Mouse (Mus musculus) stomach, embryonic 15.5 days (tissue): ENCODE results near the gene Olfr1425. TPM values are rescaled to one million over a fixed set of nuclear protein-coding genes. Genes with fewer than 3 reads are reported as not detected.
"Not testable (repeated sequence)": the region's sequence is repeated elsewhere in the genome, so short reads cannot be mapped to it uniquely, and the experiment has no call there.

Experiments used
- ATAC-seq: fragments of 200-750 bp; cut with Nextera tagmentation; 2 replicates; pipeline ENCODE4 v1.8.0; 2017; ENCODE audit warnings: low read depth, moderate number of reproducible peaks, moderate TSS enrichment; ENCODE audit not compliant: insufficient read depth, low FRiP score
- H3K27ac ChIP-seq: fragments of 300-500 bp; sonication (generic); 2 replicates; pipeline ENCODE4 v1.5.1; 2015; ENCODE audit warnings: mild to moderate bottlenecking, inconsistent platforms
- H3K27me3 ChIP-seq: fragments of 300-500 bp; sonication (generic); replicated peaks from 2 replicates; pipeline ENCODE4 v1.6.1; 2015; ENCODE audit warnings: inconsistent platforms
- H3K36me3 ChIP-seq: fragments of 300-500 bp; sonication (generic); 2 replicates; pipeline ENCODE4 v1.6.1; 2015; ENCODE audit warnings: inconsistent platforms
- H3K4me1 ChIP-seq: fragments of 300-500 bp; sonication (generic); 2 replicates; pipeline ENCODE4 v1.6.1; 2015; ENCODE audit warnings: inconsistent platforms
- H3K4me2 ChIP-seq: fragments of 300-500 bp; sonication (generic); 2 replicates; pipeline ENCODE4 v1.6.1; 2015; ENCODE audit warnings: mild to moderate bottlenecking, inconsistent platforms
- H3K4me3 ChIP-seq: fragments of 300-500 bp; sonication (generic); replicated peaks from 2 replicates; pipeline ENCODE4 v1.5.1; 2015; ENCODE audit warnings: inconsistent platforms
- H3K9ac ChIP-seq: fragments of 300-500 bp; sonication (generic); 2 replicates; pipeline ENCODE4 v1.6.1; 2015; ENCODE audit warnings: inconsistent platforms
- H3K9me3 ChIP-seq: fragments of 300-500 bp; sonication (generic); 2 replicates; pipeline ENCODE4 v1.6.1; 2016; ENCODE audit warnings: inconsistent platforms
- WGBS: fragments of 180-500 bp; shearing (Covaris S2); methylation state at CpG from one replicate; pipeline ENCODE4 v1.1.7; 2015; 5-methylcytosine and 5-hydroxymethylcytosine counted together
- polyA plus RNA-seq: library from polyadenylated mRNA; unstranded; fragments of >200 nt; fragmentation: Nextera tagmentation; extraction: Ambion mirVana; gene quantifications from 2 replicates; pipeline ENCODE4 v1.2.1, GENCODE M21; 2015

Gene Olfr1425
- polyA plus RNA-seq = not detected in 2 replicates

GRCm38 (mm10) chr19:12077631-12078030 lies at the start of gene Olfr1425:
Gene Olfr1425, minus strand, starts transcription at chr19:12077731.
- 68% methylated on average over 4 of the region's 4 CpGs for WGBS

GRCm38 (mm10) chr19:12123103-12123502 lies 45.6 kb upstream of the Olfr1425 start, which contains the start of gene Olfr76:
Gene Olfr76, minus strand, starts transcription at chr19:12123203.
- no peaks in the 10 kb centered on the region for H3K36me3 ChIP-seq
- H3K9ac ChIP-seq = no peak within 1 kb of the TSS
- no peak within 1 kb of the TSS for H3K4me3 ChIP-seq
- ATAC-seq = no peak
- no peak within 1 kb of the TSS for H3K27ac ChIP-seq
- H3K27me3 ChIP-seq = no peaks in the 10 kb centered on the region
- H3K4me2 ChIP-seq = no peak within 1 kb of the TSS
- no peaks in the 10 kb centered on the region for H3K9me3 ChIP-seq
- 77% methylated on average over 3 of the region's 3 CpGs for WGBS
- no peaks in the 10 kb centered on the region for H3K4me1 ChIP-seq

More at GRCm38 (mm10) chr19:12077631-12078030, at the start of gene Olfr1425:
- H3K36me3 ChIP-seq, H3K4me3 ChIP-seq, H3K9ac ChIP-seq, H3K4me2 ChIP-seq, H3K9me3 ChIP-seq, H3K27ac ChIP-seq, H3K4me1 ChIP-seq, H3K27me3 ChIP-seq, ATAC-seq: not testable (repeated sequence)

GRCm38 (mm10) chr19:12116464-12116863 lies 38.9 kb upstream of the Olfr1425 start:
- H3K9ac ChIP-seq = no peak overlapping the region
- H3K4me1 ChIP-seq = no peaks in the 10 kb centered on the region
- no peak overlapping the region for H3K4me3 ChIP-seq
- no peak overlapping the region for H3K4me2 ChIP-seq
- no peaks in the 10 kb centered on the region for H3K27me3 ChIP-seq
- WGBS = 90% methylated on average over 3 of the region's 3 CpGs
- no peaks in the 10 kb centered on the region for H3K9me3 ChIP-seq
- no peak overlapping the region for H3K27ac ChIP-seq
- no peaks in the 10 kb centered on the region for H3K36me3 ChIP-seq
- no peak for ATAC-seq

- ATAC-seq = no peak
- no peak within 1 kb of the TSS for H3K4me2 ChIP-seq
Measured at GRCm38 (mm10) chr19:12115797-12116196, 38.3 kb upstream of the Olfr1425 start, which contains the start of gene Olfr1428. Gene Olfr1428, minus strand, starts transcription at chr19:12115897.

GRCm38 (mm10) chr19:12113807-12114206 lies 36.3 kb upstream of the Olfr1425 start:
- no peak for ATAC-seq
- no peaks in the 10 kb centered on the region for H3K27me3 ChIP-seq
- H3K27ac ChIP-seq = no peak overlapping the region
- no peaks in the 10 kb centered on the region for H3K36me3 ChIP-seq
- no peaks in the 10 kb centered on the region for H3K9me3 ChIP-seq
- 47% methylated on average over 1 of the region's 1 CpGs for WGBS
- no peak overlapping the region for H3K9ac ChIP-seq
- no peaks in the 10 kb centered on the region for H3K4me1 ChIP-seq
- no peak overlapping the region for H3K4me2 ChIP-seq
- no peak overlapping the region for H3K4me3 ChIP-seq

More at GRCm38 (mm10) chr19:12115797-12116196, 38.3 kb upstream of the Olfr1425 start, which contains the start of gene Olfr1428:
- Histone ChIP-seq H3K4me1 (no peaks in the 10 kb centered on the region), H3K9ac (no peak within 1 kb of the TSS), H3K27ac (no peak within 1 kb of the TSS), H3K36me3 (no peaks in the 10 kb centered on the region), H3K9me3 (no peaks in the 10 kb centered on the region), H3K4me3 (no peak within 1 kb of the TSS), H3K27me3 (no peaks in the 10 kb centered on the region)
- 75% methylated on average over 1 of the region's 1 CpGs for WGBS

- no peak overlapping the region for H3K27ac ChIP-seq
- no peak for ATAC-seq
Measured at GRCm38 (mm10) chr19:12104541-12104940, 27.0 kb upstream of the Olfr1425 start.

GRCm38 (mm10) chr19:12103234-12103633 lies 25.7 kb upstream of the Olfr1425 start, which contains the start of gene Olfr1427:
Gene Olfr1427, minus strand, starts transcription at chr19:12103334.
- no peak for ATAC-seq
- no peak within 1 kb of the TSS for H3K4me3 ChIP-seq
- H3K27ac ChIP-seq = no peak within 1 kb of the TSS
- 90% methylated on average over 2 of the region's 2 CpGs for WGBS
- no peaks in the 10 kb centered on the region for H3K4me1 ChIP-seq
- H3K9me3 ChIP-seq = no peaks in the 10 kb centered on the region
- H3K27me3 ChIP-seq = no peaks in the 10 kb centered on the region
- H3K36me3 ChIP-seq = no peaks in the 10 kb centered on the region
- no peak within 1 kb of the TSS for H3K4me2 ChIP-seq
- H3K9ac ChIP-seq = no peak within 1 kb of the TSS

More at GRCm38 (mm10) chr19:12104541-12104940, 27.0 kb upstream of the Olfr1425 start:
- no peaks in the 10 kb centered on the region for H3K9me3 ChIP-seq
- H3K36me3 ChIP-seq = no peaks in the 10 kb centered on the region
- H3K4me2 ChIP-seq = no peak overlapping the region
- H3K4me1 ChIP-seq = no peaks in the 10 kb centered on the region
- H3K27me3 ChIP-seq = no peaks in the 10 kb centered on the region
- no peak overlapping the region for H3K4me3 ChIP-seq
- H3K9ac ChIP-seq = no peak overlapping the region
- 59% methylated on average over 1 of the region's 1 CpGs for WGBS

- Histone ChIP-seq H3K4me1 (no peaks in the 10 kb centered on the region), H3K9me3 (no peaks in the 10 kb centered on the region), H3K9ac (no peak within 1 kb of the TSS), H3K4me3 (no peak within 1 kb of the TSS), H3K36me3 (no peaks in the 10 kb centered on the region), H3K4me2 (no peak within 1 kb of the TSS), H3K27ac (no peak within 1 kb of the TSS), H3K27me3 (no peaks in the 10 kb centered on the region)
- no peak for ATAC-seq
- 70% methylated on average over 1 of the region's 1 CpGs for WGBS
Measured at GRCm38 (mm10) chr19:12091913-12092312, 14.4 kb upstream of the Olfr1425 start, which contains the start of gene Olfr1426. Gene Olfr1426, minus strand, starts transcription at chr19:12092013.

- H3K27ac ChIP-seq, H3K4me3 ChIP-seq, H3K9ac ChIP-seq, H3K4me2 ChIP-seq, H3K36me3 ChIP-seq, H3K4me1 ChIP-seq, H3K9me3 ChIP-seq, ATAC-seq, H3K27me3 ChIP-seq: not testable (repeated sequence)
- 75% methylated on average over 1 of the region's 1 CpGs for whole genome bisulfite sequencing
Measured at GRCm38 (mm10) chr19:12069546-12069945, 8.0 kb downstream of the Olfr1425 start.

GRCm38 (mm10) chr19:12067806-12068205 lies 9.7 kb downstream of the Olfr1425 start:
- H3K36me3 ChIP-seq, H3K4me1 ChIP-seq, ATAC-seq, H3K4me3 ChIP-seq, H3K27me3 ChIP-seq, H3K9me3 ChIP-seq, H3K9ac ChIP-seq, H3K27ac ChIP-seq, H3K4me2 ChIP-seq: not testable (repeated sequence)
- 52% methylated on average over 1 of the region's 1 CpGs for WGBS

- H3K36me3 ChIP-seq, H3K4me2 ChIP-seq, ATAC-seq, H3K4me1 ChIP-seq, H3K9me3 ChIP-seq, H3K9ac ChIP-seq, H3K4me3 ChIP-seq, H3K27me3 ChIP-seq, H3K27ac ChIP-seq: not testable (repeated sequence)
- whole genome bisulfite sequencing = 74% methylated on average over 1 of the region's 1 CpGs
Measured at GRCm38 (mm10) chr19:12062582-12062981, 14.9 kb downstream of the Olfr1425 start, which contains the start of gene Olfr1424. Gene Olfr1424, minus strand, starts transcription at chr19:12062682.

GRCm38 (mm10) chr19:12043163-12043562 lies 34.4 kb downstream of the Olfr1425 start:
- H3K27ac ChIP-seq = no peak overlapping the region
- 89% methylated on average over 5 of the region's 5 CpGs for WGBS
- no peak for ATAC-seq

GRCm38 (mm10) chr19:12041217-12041616 lies 36.3 kb downstream of the Olfr1425 start, which contains the start of gene Olfr1423:
Gene Olfr1423, minus strand, starts transcription at chr19:12041317.
- no peaks in the 10 kb centered on the region for H3K27me3 ChIP-seq
- no peaks in the 10 kb centered on the region for H3K9me3 ChIP-seq
- no peaks in the 10 kb centered on the region for H3K4me1 ChIP-seq
- H3K9ac ChIP-seq = no peak within 1 kb of the TSS
- no peak for ATAC-seq
- H3K4me2 ChIP-seq = no peak within 1 kb of the TSS
- no peak within 1 kb of the TSS for H3K27ac ChIP-seq
- no peaks in the 10 kb centered on the region for H3K36me3 ChIP-seq
- 51% methylated on average over 2 of the region's 2 CpGs for WGBS
- no peak within 1 kb of the TSS for H3K4me3 ChIP-seq

More at GRCm38 (mm10) chr19:12043163-12043562, 34.4 kb downstream of the Olfr1425 start:
- no peaks in the 10 kb centered on the region for H3K9me3 ChIP-seq
- no peaks in the 10 kb centered on the region for H3K27me3 ChIP-seq
- no peak overlapping the region for H3K4me3 ChIP-seq
- H3K4me2 ChIP-seq = no peak overlapping the region
- no peaks in the 10 kb centered on the region for H3K36me3 ChIP-seq
- H3K4me1 ChIP-seq = no peaks in the 10 kb centered on the region
- no peak overlapping the region for H3K9ac ChIP-seq
